Mouse (Mus musculus) liver, adult 2 months (tissue): ENCODE data around the gene Cldn3. TPM values are rescaled to one million over a fixed set of nuclear protein-coding genes. Genes with fewer than 3 reads are reported as not detected.

Experiments
- DNase-seq: peaks from one replicate; pipeline ENCODE4 v3.0.0-alpha.2; 2011; ENCODE audit warnings: low read depth, low spot score; ENCODE audit errors: extremely low read depth
- H3K27ac ChIP-seq: fragments of 200-500 bp; replicated peaks from 2 replicates; pipeline ENCODE4 v1.5.1; 2012; ENCODE audit warnings: low read depth, mild to moderate bottlenecking, control low read depth, inconsistent platforms, low read length; ENCODE audit not compliant: insufficient read depth
- H3K27me3 ChIP-seq: fragments of 200-500 bp; 2 replicates; pipeline ENCODE4 v1.6.1; 2012; ENCODE audit warnings: mild to moderate bottlenecking, moderate library complexity, low read length, inconsistent platforms; ENCODE audit not compliant: control insufficient read depth, insufficient read depth
- H3K36me3 ChIP-seq: fragments of 200-500 bp; 2 replicates; pipeline ENCODE4 v1.6.1; 2012; ENCODE audit warnings: low read length, inconsistent platforms; ENCODE audit not compliant: control insufficient read depth, insufficient read depth
- H3K4me1 ChIP-seq: fragments of 200-500 bp; 2 replicates; pipeline ENCODE4 v1.6.1; 2011; ENCODE audit warnings: low read length; ENCODE audit not compliant: control insufficient read depth, insufficient read depth
- H3K4me3 ChIP-seq: fragments of 200-500 bp; 2 replicates; pipeline ENCODE4 v1.5.1; 2011; ENCODE audit warnings: low read depth, mild to moderate bottlenecking, control low read depth, low read length, moderate library complexity; ENCODE audit not compliant: insufficient read depth
- H3K79me2 ChIP-seq: fragments of 200-500 bp; 2 replicates; pipeline ENCODE4 v1.6.1; 2012; ENCODE audit warnings: inconsistent platforms, mild to moderate bottlenecking, low read length, moderate library complexity; ENCODE audit not compliant: control insufficient read depth, insufficient read depth
- H3K9ac ChIP-seq: fragments of 200-500 bp; 2 replicates; pipeline ENCODE4 v1.6.1; 2012; ENCODE audit warnings: low read depth, mild to moderate bottlenecking, control low read depth, inconsistent platforms, low read length
- POLR2A ChIP-seq: fragments of 200-500 bp; IDR thresholded peaks from 2 replicates; pipeline ENCODE4 v1.6.1; 2011; ENCODE audit warnings: low read length, control low read depth; ENCODE audit not compliant: insufficient read depth; ENCODE audit errors: extremely low read depth
- WGBS: fragments of 180-500 bp; shearing (Covaris S2); methylation state at CpG from one replicate; pipeline ENCODE4 v1.1.7; 2018; 5-methylcytosine and 5-hydroxymethylcytosine counted together
- polyA plus RNA-seq: library from polyadenylated mRNA; depleted of rRNA; stranded (reverse); fragments of >200 nt; gene quantifications from 2 replicates; pipeline ENCODE4 v1.2.3, GENCODE M21; 2012; rRNA removed
- total RNA-seq: library from RNA; depleted of rRNA; stranded (reverse); fragments of >200 nt; gene quantifications from 2 replicates; pipeline ENCODE4 v1.2.3, GENCODE M21; 2014; rRNA removed

The Cldn3 gene
- total and polyA plus RNA-seq, 2 experiments = 49.9 to 291 TPM

- no peaks in the 10 kb centered on the region for H3K27me3 ChIP-seq
- DNase-seq = peak; percentile 99
- H3K36me3 ChIP-seq = no peaks in the 10 kb centered on the region
- peaks cover 26% of the 10 kb centered on the region for H3K4me1 ChIP-seq
- 22% methylated on average over 18 of the region's 18 CpGs for WGBS
- no peak overlapping the region for H3K4me3 ChIP-seq
- no peak for TF ChIP-seq POLR2A
- peak overlapping the region; percentile 20 for H3K27ac ChIP-seq
- no peaks in the 10 kb centered on the region for H3K79me2 ChIP-seq
- no peak overlapping the region for H3K9ac ChIP-seq
These were observed 49.8 kb downstream of the Cldn3 start for GRCm38 (mm10) chr5:135035608-135036359.

Other genes with a start within 250 kb of the Cldn3 start
- 0.37 and 0.60 TPM in 2 replicates for gene Eln, start 238.9 kb upstream of the Cldn3 start, total RNA-seq
- 4.0 and 5.2 TPM in 2 replicates for gene Eln, start 238.9 kb upstream of the Cldn3 start, polyA plus RNA-seq
- gene Tmem270, start 79.5 kb upstream of the Cldn3 start, total RNA-seq = not detected in 2 replicates
- gene Tmem270, start 79.5 kb upstream of the Cldn3 start, polyA plus RNA-seq = not detected in 2 replicates
- gene Cldn13, start 70.7 kb upstream of the Cldn3 start, total RNA-seq = not detected in 2 replicates
- not detected in 2 replicates for gene Cldn13, start 70.7 kb upstream of the Cldn3 start, polyA plus RNA-seq
- 13.5 and 19.1 TPM in 2 replicates for gene Mettl27, start 53.8 kb upstream of the Cldn3 start, total RNA-seq
- 17.9 and 30.0 TPM in 2 replicates for gene Mettl27, start 53.8 kb upstream of the Cldn3 start, polyA plus RNA-seq
- gene Cldn4, start 39.3 kb upstream of the Cldn3 start, total RNA-seq = 0.09 and 0.13 TPM in 2 replicates
- 0.09 and 0.36 TPM in 2 replicates for gene Cldn4, start 39.3 kb upstream of the Cldn3 start, polyA plus RNA-seq
- gene Abhd11, start 22.9 kb downstream of the Cldn3 start, total RNA-seq = 35.9 and 38.1 TPM in 2 replicates
- 77.6 and 78.8 TPM in 2 replicates for gene Abhd11, start 22.9 kb downstream of the Cldn3 start, polyA plus RNA-seq
- gene Stx1a, start 37.3 kb downstream of the Cldn3 start, total RNA-seq = 0.09 and 0.13 TPM in 2 replicates
- 1.1 and 1.3 TPM in 2 replicates for gene Stx1a, start 37.3 kb downstream of the Cldn3 start, polyA plus RNA-seq
- gene Dnajc30, start 78.0 kb downstream of the Cldn3 start, total RNA-seq = 7.1 and 8.6 TPM in 2 replicates
- gene Dnajc30, start 78.0 kb downstream of the Cldn3 start, polyA plus RNA-seq = 39.9 and 45.7 TPM in 2 replicates
- gene Bud23, start 78.7 kb downstream of the Cldn3 start, total RNA-seq = 32.7 and 38.4 TPM in 2 replicates
- 50.9 and 51.7 TPM in 2 replicates for gene Bud23, start 78.7 kb downstream of the Cldn3 start, polyA plus RNA-seq
- 0.13 and 0.18 TPM in 2 replicates for gene Vps37d, start 92.1 kb downstream of the Cldn3 start, total RNA-seq
- gene Vps37d, start 92.1 kb downstream of the Cldn3 start, polyA plus RNA-seq = 0.60 and 0.66 TPM in 2 replicates
- 198 and 237 TPM in 2 replicates for gene Mlxipl, start 103.7 kb downstream of the Cldn3 start, total RNA-seq
- gene Mlxipl, start 103.7 kb downstream of the Cldn3 start, polyA plus RNA-seq = 444 and 617 TPM in 2 replicates
- 5.8 and 8.0 TPM in 2 replicates for gene Tbl2, start 163.4 kb downstream of the Cldn3 start, total RNA-seq
- 9.6 and 10.1 TPM in 2 replicates for gene Tbl2, start 163.4 kb downstream of the Cldn3 start, polyA plus RNA-seq
- 10.5 and 11.9 TPM in 2 replicates for gene Bcl7b, start 182.1 kb downstream of the Cldn3 start, total RNA-seq
- gene Bcl7b, start 182.1 kb downstream of the Cldn3 start, polyA plus RNA-seq = 17.6 and 20.2 TPM in 2 replicates
- 26.9 and 27.5 TPM in 2 replicates for gene Baz1b, start 201.1 kb downstream of the Cldn3 start, total RNA-seq
- gene Baz1b, start 201.1 kb downstream of the Cldn3 start, polyA plus RNA-seq = 8.8 and 11.9 TPM in 2 replicates